Mouse (Mus musculus) embryonic stem cell, embryonic (primary cell): ENCODE data around the gene Olfr406.

Experiments
- CTCF ChIA-PET, 4 experiments: fragments of 300-600 bp in 2 of 4; fragments of 350-600 bp in 2 of 4; sonication (Branson Sonifier 250); formaldehyde crosslinking; loops; one replicate each; lab custom pipeline; 2022; ENCODE audit warnings: inconsistent platforms in 2 of 4; lab: Charles Lee
- POLR2A ChIA-PET, 4 experiments: fragments of 300-600 bp in 2 of 4; fragments of 350-600 bp in 2 of 4; sonication (Branson Sonifier 250); formaldehyde crosslinking; loops; one replicate each; lab custom pipeline; 2022; ENCODE audit warnings: antibody characterized with exemption in 4 of 4, inconsistent platforms in 1 of 4; lab: Charles Lee

Olfr406 gene

GRCm38 (mm10) chr11:74259508-74259907 is at the start of gene Olfr406:
Olfr406 (plus strand) TSS chr11:74259808.
- ChIA-PET CTCF (no interaction called here), POLR2A (no interaction called here)

GRCm38 (mm10) chr11:74211279-74211678 is 48.3 kb upstream of the Olfr406 start, which contains the start of gene Olfr43:
Olfr43 (minus strand) TSS chr11:74211379.
- ChIA-PET CTCF (no interaction called here), POLR2A (no interaction called here)

DNA sequence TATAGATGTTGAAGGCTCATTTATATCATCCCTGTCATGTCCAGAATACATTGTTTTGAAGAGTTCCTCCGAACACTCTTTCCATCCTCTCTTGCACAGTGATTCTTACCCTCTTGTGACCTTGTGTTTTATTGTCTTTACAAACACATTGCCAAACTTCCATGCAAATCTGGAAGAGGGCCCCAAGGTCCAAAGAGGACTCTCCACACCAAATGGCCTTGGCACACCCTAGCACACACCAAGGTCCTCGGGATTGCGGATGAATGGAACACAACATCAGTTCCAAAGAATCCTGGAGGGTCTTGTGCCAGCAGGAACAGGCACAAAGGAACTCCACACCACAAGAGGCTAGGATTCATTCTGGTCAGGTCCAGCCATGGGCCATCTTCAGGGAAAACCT is 18.4 kb upstream of the Olfr406 start:
- CTCF ChIA-PET: no interaction called here
- POLR2A ChIA-PET: no interaction called here

DNA sequence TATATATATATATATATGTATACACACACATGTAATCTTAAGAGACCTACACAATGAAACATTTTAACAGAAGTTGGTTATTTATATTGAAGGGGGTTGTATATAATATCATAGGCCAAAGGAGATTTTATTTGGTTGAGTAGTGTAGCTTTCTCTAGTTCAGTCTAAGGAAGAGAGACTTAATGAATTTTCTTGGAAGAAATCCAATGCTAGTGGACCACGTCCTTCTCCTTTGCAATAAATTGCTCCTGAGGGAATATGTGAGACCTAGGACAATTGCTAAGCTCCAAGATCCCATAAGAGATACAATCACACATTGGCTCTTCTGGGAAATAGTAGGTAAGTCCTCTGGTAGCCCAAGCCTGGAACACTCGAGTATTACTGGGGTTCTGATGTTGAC is 23.8 kb downstream of the Olfr406 start, which contains the start of gene Olfr59:
Olfr59 (plus strand) TSS at position 301 of the 400 bp plus-strand sequence.
- CTCF ChIA-PET: no interaction called here

DNA sequence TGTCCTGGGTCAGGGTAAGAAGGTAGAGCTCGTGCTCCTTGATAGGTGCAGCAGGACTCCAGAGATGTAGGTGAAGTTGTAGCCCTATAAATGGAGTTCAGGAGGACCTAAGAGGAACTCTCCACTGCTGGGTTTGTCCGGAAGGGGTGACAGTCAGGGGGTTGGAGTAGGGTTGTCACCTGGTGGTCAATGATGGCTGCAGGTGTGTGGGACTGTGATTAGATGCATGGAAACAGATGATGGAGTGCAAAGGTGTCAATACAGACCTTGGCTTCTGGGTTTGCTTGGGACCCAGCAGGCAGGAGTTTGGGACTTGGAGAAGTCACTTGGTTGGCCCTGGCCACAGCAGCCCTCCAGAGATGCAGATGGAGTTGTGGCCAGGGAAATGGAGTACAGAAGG is 27.6 kb downstream of the Olfr406 start:
- ChIA-PET POLR2A (no interaction called here), CTCF (no interaction called here)

More for the DNA sequence above, 23.8 kb downstream of the Olfr406 start, which contains the start of gene Olfr59:
- POLR2A ChIA-PET: no interaction called here
